Mouse (Mus musculus): Measurements from ENCODE around the gene B9d1. TPM values are rescaled to one million over a fixed set of nuclear protein-coding genes. Genes with fewer than 3 reads are reported as not detected.

The B9d1 gene
- polyA plus RNA-seq, 1 experiment from 2014 or later: 45.8 TPM

- H3K4me2 ChIP-seq (ENCODE audit: low read depth): peak within 1 kb of the TSS; percentile 90
- peak; percentile 100 for DNase-seq (ENCODE audit: low spot score)
- H3K4me1 ChIP-seq (ENCODE audit: control insufficient read depth, insufficient read depth, low read length): peaks cover 11% of the 10 kb centered on the region
- WGBS: under 1% methylated on average over 60 of the region's 62 CpGs
- H3K36me3 ChIP-seq (ENCODE audit: control insufficient read depth, insufficient read depth, low read length): peaks cover 18% of the 10 kb centered on the region
- H3K9me3 ChIP-seq (ENCODE audit: control insufficient read depth, low read length): no peaks in the 10 kb centered on the region
- peak; percentile 95 for ATAC-seq (ENCODE audit: insufficient read depth, low FRiP score, low TSS enrichment)
- H3K9ac ChIP-seq (ENCODE audit: low read length): peak within 1 kb of the TSS; percentile 86
- H3K27me3 ChIP-seq (ENCODE audit: control insufficient read depth, insufficient read depth, low read length): no peaks in the 10 kb centered on the region
- H3K4me3 ChIP-seq (ENCODE audit: low read depth, low read length): peak within 1 kb of the TSS; percentile 84
- H3K27ac ChIP-seq (ENCODE audit: low read depth, low read length): peak within 1 kb of the TSS; percentile 80
Measured at GRCm38 (mm10) chr11:61494129-61494997, 10.6 kb upstream of the B9d1 start, which contains the start of gene Mapk7. Gene Mapk7, minus strand, starts transcription at chr11:61494406.

DNA sequence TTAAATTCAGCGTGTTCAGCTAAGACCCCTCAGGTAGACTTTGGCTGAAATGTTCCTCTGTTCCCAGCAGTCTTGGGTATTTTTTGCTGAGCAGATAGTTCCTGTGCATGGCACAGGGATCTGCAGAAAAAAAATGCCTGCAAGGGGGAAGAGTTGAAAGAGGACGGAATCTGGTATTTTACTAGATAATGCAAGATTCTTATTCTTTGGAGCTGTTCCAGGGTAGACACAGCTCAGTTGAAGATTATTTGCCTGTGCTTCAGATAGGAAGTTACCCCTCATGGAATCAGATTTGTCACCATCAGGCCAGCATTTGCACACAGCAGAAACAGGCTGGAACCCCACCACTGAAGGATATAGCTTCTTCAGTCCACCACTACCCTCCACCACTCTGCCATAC lies 9.4 kb upstream of the B9d1 start:
- H3K9me3 ChIP-seq (ENCODE audit: control insufficient read depth, low read length): no peaks in the 10 kb centered on the region
- H3K27me3 ChIP-seq (ENCODE audit: control insufficient read depth, insufficient read depth, low read length): no peaks in the 10 kb centered on the region
- H3K36me3 ChIP-seq (ENCODE audit: control insufficient read depth, insufficient read depth, low read length): peaks cover 9% of the 10 kb centered on the region
- peak overlapping the region; percentile 90; the same call in 1 of the 2 replicates for H3K4me2 ChIP-seq (ENCODE audit: low read depth)
- H3K27ac ChIP-seq (ENCODE audit: low read depth, low read length): no peak overlapping the region
- DNase-seq (ENCODE audit: low spot score) (no peak), ATAC-seq (ENCODE audit: insufficient read depth, low FRiP score, low TSS enrichment) (no peak)
- 93% methylated on average over 2 of the region's 2 CpGs for WGBS
- peaks cover 11% of the 10 kb centered on the region for H3K4me1 ChIP-seq (ENCODE audit: control insufficient read depth, insufficient read depth, low read length)
- no peak overlapping the region for H3K4me3 ChIP-seq (ENCODE audit: low read depth, low read length)
- no peak overlapping the region for H3K9ac ChIP-seq (ENCODE audit: low read length)

DNA sequence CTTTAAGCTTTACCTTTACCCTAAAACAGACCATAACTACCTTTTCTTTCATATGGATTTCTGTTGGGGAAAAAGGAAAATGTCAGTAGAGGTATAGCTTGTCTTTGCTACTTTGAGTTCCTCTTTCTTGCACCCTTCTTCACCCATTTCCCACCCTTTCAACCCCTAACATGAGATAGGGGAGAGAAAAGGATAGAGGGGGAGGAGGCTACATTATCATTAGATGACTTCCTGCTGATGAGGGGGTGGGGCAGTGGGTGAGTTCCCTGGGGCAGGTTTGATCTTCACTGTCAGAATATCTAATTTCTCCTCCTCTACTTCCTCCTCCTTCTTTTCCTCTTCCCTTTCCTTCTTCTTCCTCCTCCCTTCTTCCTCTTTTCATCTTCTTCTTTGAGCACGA lies 7.5 kb upstream of the B9d1 start:
- DNase-seq (ENCODE audit: low spot score): no peak
- Histone ChIP-seq H3K36me3 (ENCODE audit: control insufficient read depth, insufficient read depth, low read length) (no peaks in the 10 kb centered on the region), H3K4me2 (ENCODE audit: low read depth) (no peak overlapping the region), H3K27me3 (ENCODE audit: control insufficient read depth, insufficient read depth, low read length) (no peaks in the 10 kb centered on the region), H3K9ac (ENCODE audit: low read length) (no peak overlapping the region), H3K4me3 (ENCODE audit: low read depth, low read length) (no peak overlapping the region), H3K27ac (ENCODE audit: low read depth, low read length) (no peak overlapping the region), H3K4me1 (ENCODE audit: control insufficient read depth, insufficient read depth, low read length) (peaks cover 9% of the 10 kb centered on the region), H3K9me3 (ENCODE audit: control insufficient read depth, low read length) (no peaks in the 10 kb centered on the region)
- WGBS: 64% methylated on average over 1 of the region's 1 CpGs
- ATAC-seq (ENCODE audit: insufficient read depth, low FRiP score, low TSS enrichment): no peak

GRCm38 (mm10) chr11:61498736-61499504 lies 6.0 kb upstream of the B9d1 start:
- Histone ChIP-seq H3K9ac (ENCODE audit: low read length) (no peak overlapping the region), H3K4me2 (ENCODE audit: low read depth) (no peak overlapping the region), H3K4me3 (ENCODE audit: low read depth, low read length) (no peak overlapping the region), H3K9me3 (ENCODE audit: control insufficient read depth, low read length) (no peaks in the 10 kb centered on the region), H3K4me1 (ENCODE audit: control insufficient read depth, insufficient read depth, low read length) (no peaks in the 10 kb centered on the region), H3K27me3 (ENCODE audit: control insufficient read depth, insufficient read depth, low read length) (no peaks in the 10 kb centered on the region), H3K27ac (ENCODE audit: low read depth, low read length) (no peak overlapping the region), H3K36me3 (ENCODE audit: control insufficient read depth, insufficient read depth, low read length) (no peaks in the 10 kb centered on the region)
- WGBS: 82% methylated on average over 6 of the region's 6 CpGs
- no peak for DNase-seq (ENCODE audit: low spot score)
- ATAC-seq (ENCODE audit: insufficient read depth, low FRiP score, low TSS enrichment): no peak

DNA sequence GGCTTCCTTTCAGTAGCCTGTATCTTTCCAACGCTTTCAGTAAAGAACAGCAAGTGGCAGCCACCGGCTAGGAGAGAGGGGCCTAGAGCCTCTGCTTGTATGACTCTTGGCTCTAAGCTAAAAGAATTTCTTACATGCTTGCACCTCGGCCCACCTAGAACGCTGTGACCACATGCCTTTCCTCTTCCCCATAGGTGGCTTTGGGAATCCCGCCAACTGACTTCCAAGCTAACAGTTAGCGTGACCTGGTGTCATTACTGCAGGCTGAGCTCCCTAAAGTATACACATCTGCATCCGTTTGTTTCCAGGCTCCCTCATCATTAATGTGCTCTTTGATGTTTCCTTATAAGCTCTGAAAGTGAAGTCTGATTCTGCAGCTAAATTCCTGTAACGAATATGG lies 1.0 kb upstream of the B9d1 start:
- DNase-seq (ENCODE audit: low spot score) (no peak), ATAC-seq (ENCODE audit: insufficient read depth, low FRiP score, low TSS enrichment) (no peak)
- no peak overlapping the region for H3K4me3 ChIP-seq (ENCODE audit: low read depth, low read length)
- WGBS: 83% methylated on average over 8 of the region's 8 CpGs
- no peaks in the 10 kb centered on the region for H3K27me3 ChIP-seq (ENCODE audit: control insufficient read depth, insufficient read depth, low read length)
- H3K36me3 ChIP-seq (ENCODE audit: control insufficient read depth, insufficient read depth, low read length): no peaks in the 10 kb centered on the region
- no peaks in the 10 kb centered on the region for H3K9me3 ChIP-seq (ENCODE audit: control insufficient read depth, low read length)
- peaks cover 6% of the 10 kb centered on the region; the same call in 1 of the 2 replicates for H3K4me1 ChIP-seq (ENCODE audit: control insufficient read depth, insufficient read depth, low read length)
- no peak overlapping the region for H3K9ac ChIP-seq (ENCODE audit: low read length)
- H3K4me2 ChIP-seq (ENCODE audit: low read depth): no peak overlapping the region
- no peak overlapping the region for H3K27ac ChIP-seq (ENCODE audit: low read depth, low read length)

DNA sequence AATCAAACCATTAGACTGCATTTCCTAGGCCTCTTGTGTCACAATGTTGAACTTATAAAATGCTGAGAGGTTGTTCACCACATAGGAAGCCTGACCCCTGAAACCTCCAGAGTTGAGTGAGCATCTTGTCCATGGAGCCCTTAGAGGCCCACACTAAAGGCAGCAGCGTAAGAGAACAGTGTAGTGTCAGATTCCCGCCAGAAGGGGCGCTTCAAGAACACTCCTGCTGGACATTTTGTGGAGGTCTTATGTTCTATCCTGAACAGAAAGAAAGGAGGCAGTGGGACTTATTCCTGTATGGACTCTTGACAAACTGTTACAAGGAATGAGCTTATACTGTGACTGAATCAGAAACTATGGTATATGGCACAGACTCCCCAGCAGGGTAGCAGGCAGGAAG lies 10.0 kb downstream of the B9d1 start:
- H3K27ac ChIP-seq (ENCODE audit: low read depth, low read length): no peak overlapping the region
- DNase-seq (ENCODE audit: low spot score) (peak; percentile 53), ATAC-seq (ENCODE audit: insufficient read depth, low FRiP score, low TSS enrichment) (no peak)
- H3K4me1 ChIP-seq (ENCODE audit: control insufficient read depth, insufficient read depth, low read length): no peaks in the 10 kb centered on the region
- H3K27me3 ChIP-seq (ENCODE audit: control insufficient read depth, insufficient read depth, low read length): no peaks in the 10 kb centered on the region
- H3K4me3 ChIP-seq (ENCODE audit: low read depth, low read length): no peak overlapping the region
- no peak overlapping the region for H3K9ac ChIP-seq (ENCODE audit: low read length)
- WGBS: 42% methylated on average over 3 of the region's 3 CpGs
- peaks cover 6% of the 10 kb centered on the region for H3K36me3 ChIP-seq (ENCODE audit: control insufficient read depth, insufficient read depth, low read length)
- no peak overlapping the region for H3K4me2 ChIP-seq (ENCODE audit: low read depth)
- no peaks in the 10 kb centered on the region for H3K9me3 ChIP-seq (ENCODE audit: control insufficient read depth, low read length)

GRCm38 (mm10) chr11:61517971-61518370 lies 13.0 kb downstream of the B9d1 start:
- H3K4me2 ChIP-seq (ENCODE audit: low read depth): no peak overlapping the region
- H3K27me3 ChIP-seq (ENCODE audit: control insufficient read depth, insufficient read depth, low read length): no peaks in the 10 kb centered on the region
- no peak for DNase-seq (ENCODE audit: low spot score)
- no peak overlapping the region for H3K27ac ChIP-seq (ENCODE audit: low read depth, low read length)
- peaks cover 6% of the 10 kb centered on the region for H3K36me3 ChIP-seq (ENCODE audit: control insufficient read depth, insufficient read depth, low read length)
- H3K4me1 ChIP-seq (ENCODE audit: control insufficient read depth, insufficient read depth, low read length): no peaks in the 10 kb centered on the region
- H3K9ac ChIP-seq (ENCODE audit: low read length): no peak overlapping the region
- no peak overlapping the region for H3K4me3 ChIP-seq (ENCODE audit: low read depth, low read length)
- ATAC-seq (ENCODE audit: insufficient read depth, low FRiP score, low TSS enrichment): no peak
- H3K9me3 ChIP-seq (ENCODE audit: control insufficient read depth, low read length): no peaks in the 10 kb centered on the region
- 82% methylated on average over 1 of the region's 1 CpGs for WGBS

DNA sequence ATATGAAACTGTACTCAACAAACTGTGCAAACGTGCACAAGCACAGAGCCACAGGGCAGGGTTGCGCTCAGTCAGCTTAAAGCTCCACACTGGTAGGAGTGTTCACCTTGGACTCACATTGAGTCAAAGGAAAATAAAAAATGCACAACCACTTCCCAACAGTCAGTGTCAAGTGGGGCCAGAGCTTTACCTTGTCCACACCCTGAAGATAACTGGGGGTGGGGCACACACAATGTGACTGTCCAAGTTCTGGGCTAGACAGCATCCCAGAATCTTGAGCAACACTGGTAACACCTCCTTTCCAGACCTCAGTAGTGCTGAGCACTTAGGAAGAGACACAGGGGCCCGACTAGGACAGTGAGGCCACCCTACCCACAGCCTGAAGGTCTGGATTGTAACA lies 13.9 kb downstream of the B9d1 start:
- Histone ChIP-seq H3K36me3 (ENCODE audit: control insufficient read depth, insufficient read depth, low read length) (peaks cover 4% of the 10 kb centered on the region; the same call in 1 of the 2 replicates), H3K4me1 (ENCODE audit: control insufficient read depth, insufficient read depth, low read length) (no peaks in the 10 kb centered on the region), H3K4me2 (ENCODE audit: low read depth) (no peak overlapping the region), H3K9me3 (ENCODE audit: control insufficient read depth, low read length) (no peaks in the 10 kb centered on the region), H3K27ac (ENCODE audit: low read depth, low read length) (no peak overlapping the region), H3K9ac (ENCODE audit: low read length) (no peak overlapping the region), H3K4me3 (ENCODE audit: low read depth, low read length) (no peak overlapping the region), H3K27me3 (ENCODE audit: control insufficient read depth, insufficient read depth, low read length) (no peaks in the 10 kb centered on the region)
- no peak for ATAC-seq (ENCODE audit: insufficient read depth, low FRiP score, low TSS enrichment)
- DNase-seq (ENCODE audit: low spot score): no peak
- WGBS: 90% methylated on average over 3 of the region's 3 CpGs
